Mouse (Mus musculus) right cerebral cortex, postnatal 14 days (tissue): ENCODE measurements around the gene Selenbp2.
"Not testable (repeated sequence)": the region's sequence is repeated elsewhere in the genome, so short reads cannot be mapped to it uniquely, and the experiment has no call there.

Experiments used
- DNase-seq: peaks from one replicate; pipeline ENCODE4 v3.0.0; 2022

The Selenbp2 gene

GRCm38 (mm10) chr3:94693874-94694273 lies 518 bp downstream of the Selenbp2 start:
- DNase-seq = not testable (repeated sequence)

- not testable (repeated sequence) for DNase-seq
Measured at GRCm38 (mm10) chr3:94695591-94695990, 2.2 kb downstream of the Selenbp2 start.

GRCm38 (mm10) chr3:94696257-94696656 lies 2.9 kb downstream of the Selenbp2 start:
- not testable (repeated sequence) for DNase-seq

GRCm38 (mm10) chr3:94702163-94702810 lies 8.9 kb downstream of the Selenbp2 start:
- DNase-seq = not testable (repeated sequence)

GRCm38 (mm10) chr3:94702856-94703255 lies 9.5 kb downstream of the Selenbp2 start:
- no peak for DNase-seq

GRCm38 (mm10) chr3:94703364-94703763 lies 10.0 kb downstream of the Selenbp2 start:
- DNase-seq = peak; percentile 35

GRCm38 (mm10) chr3:94710591-94710990 lies 17.2 kb downstream of the Selenbp2 start:
- DNase-seq = not testable (repeated sequence)

- not testable (repeated sequence) for DNase-seq
Measured at GRCm38 (mm10) chr3:94713424-94713823, 20.1 kb downstream of the Selenbp2 start.

GRCm38 (mm10) chr3:94718253-94718652 lies 24.9 kb downstream of the Selenbp2 start:
- DNase-seq = not testable (repeated sequence)

GRCm38 (mm10) chr3:94723637-94724036 lies 30.3 kb downstream of the Selenbp2 start:
- DNase-seq = peak; percentile 7

GRCm38 (mm10) chr3:94745691-94746090 lies 52.3 kb downstream of the Selenbp2 start:
- no peak for DNase-seq
